In the genomic region with DNA sequence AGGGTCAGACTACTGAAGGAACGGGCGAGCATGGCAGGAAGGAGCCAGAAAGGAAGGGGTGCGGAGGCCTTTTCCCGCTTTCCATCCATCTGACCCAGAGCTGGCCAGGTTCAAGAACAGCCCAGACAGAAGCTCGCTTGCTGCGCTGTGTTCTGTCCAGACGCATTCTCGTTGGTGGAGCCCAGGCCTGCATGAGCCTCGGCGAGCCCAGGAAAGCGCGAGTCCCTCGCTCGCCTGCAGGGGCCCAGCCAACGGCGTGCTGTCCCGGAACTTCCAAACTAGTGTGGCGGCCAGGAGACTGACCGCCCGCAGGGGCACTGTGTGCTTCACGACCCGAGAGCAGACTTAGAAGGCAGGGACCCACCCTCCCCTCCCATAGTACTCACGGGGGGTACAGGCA, we compare ENCODE assay signal across 9 mouse cellular contexts. TPM values are rescaled to one million over a fixed set of nuclear protein-coding genes. Genes with fewer than 3 reads are reported as not detected.
DNase-seq lines count a peak whose midpoint lies in the region; ATAC-seq lines count a peak whose summit lies in the region.
"Had no signal": no experiment of that assay in that cellular context is flagged by ENCODE, and none has a peak within 500 bp of the region (broad histone marks: within the 10 kb centered on the region; RNA-seq: fewer than 3 reads in every experiment).

No protein-coding gene starts in this region.

- H3K27me3 ChIP-seq in forebrain, embryonic 12.5 days: peaks cover 92% of the 10 kb centered on the region
- H3K27me3 ChIP-seq in intestine, embryonic 16.5 days (replicated peaks; ENCODE audit: control insufficient read depth, insufficient read depth, low read length): peaks cover 84% of the 10 kb centered on the region
- H3K27me3 ChIP-seq in megakaryocyte, embryonic 14.5 days (replicated peaks): peaks cover 100% of the 10 kb centered on the region

- H3K4me3 ChIP-seq in forebrain, embryonic 12.5 days (replicated peaks): peak overlapping the region; percentile 41
- peak overlapping the region; percentile 47 for H3K4me3 ChIP-seq in intestine, embryonic 16.5 days (ENCODE audit: low read length)
- H3K4me3 ChIP-seq in megakaryocyte, embryonic 14.5 days (replicated peaks): peak overlapping the region; percentile 46

- no peak overlapping the region for H3K27ac ChIP-seq in forebrain, embryonic 12.5 days
- H3K27ac ChIP-seq in intestine, embryonic 16.5 days (ENCODE audit: low read length): no peak overlapping the region
- H3K27ac ChIP-seq: macrophage had no signal

- H3K36me3 ChIP-seq in forebrain, embryonic 12.5 days (replicated peaks): no peaks in the 10 kb centered on the region
- no peaks in the 10 kb centered on the region for H3K36me3 ChIP-seq in intestine, embryonic 16.5 days (ENCODE audit: control insufficient read depth, insufficient read depth, low read length)
- H3K36me3 ChIP-seq in megakaryocyte, embryonic 14.5 days (replicated peaks; ENCODE audit: low read length): no peaks in the 10 kb centered on the region

- ATAC-seq in forebrain, embryonic 12.5 days (ENCODE audit: low FRiP score): no peak; the same call in 1 of the 2 replicates
- ATAC-seq in intestine, embryonic 16.5 days: peak; percentile 66
- no peak for ATAC-seq in inflammation-experienced regulatory T-cells, adult 6 months
- ATAC-seq in cerebellum, adult (ENCODE audit: insufficient number of reproducible peaks, low FRiP score, low TSS enrichment): no peak

- peaks cover 36% of the 10 kb centered on the region for H3K4me1 ChIP-seq in forebrain, embryonic 12.5 days
- peaks cover 19% of the 10 kb centered on the region for H3K4me1 ChIP-seq in intestine, embryonic 16.5 days (ENCODE audit: control insufficient read depth, insufficient read depth, low read length)
- peaks cover 42% of the 10 kb centered on the region for H3K4me1 ChIP-seq in megakaryocyte, embryonic 14.5 days

- peak; percentile 55 for DNase-seq in urinary bladder, postnatal 14 days (ENCODE audit: low spot score)
- DNase-seq in urinary bladder, adult 2 months (ENCODE audit: low spot score): no peak
- no peak for DNase-seq in c-Kit-positive CD71-positive TER-119-positive erythroid progenitor cells, embryonic 14.5 days (ENCODE audit: low spot score)

- under 1% methylated on average over 23 of the region's 23 CpGs for WGBS in forebrain, embryonic 12.5 days
- under 1% methylated on average over 23 of the region's 23 CpGs for WGBS in intestine, embryonic 16.5 days

- no peaks in the 10 kb centered on the region for H3K9me3 ChIP-seq in forebrain, embryonic 12.5 days
- H3K9me3 ChIP-seq in intestine, embryonic 16.5 days (ENCODE audit: control insufficient read depth, low read length): no peaks in the 10 kb centered on the region
- peaks cover 21% of the 10 kb centered on the region; the same call in 1 of the 2 replicates for H3K9me3 ChIP-seq in megakaryocyte, embryonic 14.5 days

- peak overlapping the region; percentile 66 for H3K4me2 ChIP-seq in forebrain, embryonic 12.5 days
- H3K4me2 ChIP-seq in intestine, embryonic 16.5 days (ENCODE audit: low read depth, low read length): peak overlapping the region; percentile 68

- H3K9ac ChIP-seq in forebrain, embryonic 12.5 days: peak overlapping the region; percentile 22; the same call in 1 of the 2 replicates
- H3K9ac ChIP-seq in intestine, embryonic 16.5 days (ENCODE audit: low read depth, low read length): peak overlapping the region; percentile 51; the same call in 1 of the 2 replicates

RNA-seq across cellular contexts. Expression of gene Nkx6-1, which starts 1.6 kb away (rescaled TPM):
- 0.11 and 0.15 TPM in 2 replicates for polyA plus RNA-seq in urinary bladder, adult 2 months (2012; rRNA removed)
- polyA plus RNA-seq in forebrain, embryonic 12.5 days (2016; fragmentation: Nextera tagmentation; extraction: Ambion mirVana): 0.40 and 0.50 TPM in 2 replicates
- 0.20 and 0.32 TPM in 2 replicates for polyA plus RNA-seq in intestine, embryonic 16.5 days (2015; fragmentation: Nextera tagmentation; extraction: Ambion mirVana)
- polyA plus RNA-seq in megakaryocyte, embryonic 14.5 days (2012; ENCODE audit: insufficient read depth, low replicate concordance): 0.21 TPM in 1 of 2 replicates, not detected in the other
- not detected for polyA plus RNA-seq in inflammation-experienced regulatory T-cells, adult 6 months (2017; shearing (Covaris generic))
- polyA plus RNA-seq: macrophage had no signal
